Mouse (Mus musculus): ENCODE results near the gene Dnajc15.

Gene Dnajc15

DNA sequence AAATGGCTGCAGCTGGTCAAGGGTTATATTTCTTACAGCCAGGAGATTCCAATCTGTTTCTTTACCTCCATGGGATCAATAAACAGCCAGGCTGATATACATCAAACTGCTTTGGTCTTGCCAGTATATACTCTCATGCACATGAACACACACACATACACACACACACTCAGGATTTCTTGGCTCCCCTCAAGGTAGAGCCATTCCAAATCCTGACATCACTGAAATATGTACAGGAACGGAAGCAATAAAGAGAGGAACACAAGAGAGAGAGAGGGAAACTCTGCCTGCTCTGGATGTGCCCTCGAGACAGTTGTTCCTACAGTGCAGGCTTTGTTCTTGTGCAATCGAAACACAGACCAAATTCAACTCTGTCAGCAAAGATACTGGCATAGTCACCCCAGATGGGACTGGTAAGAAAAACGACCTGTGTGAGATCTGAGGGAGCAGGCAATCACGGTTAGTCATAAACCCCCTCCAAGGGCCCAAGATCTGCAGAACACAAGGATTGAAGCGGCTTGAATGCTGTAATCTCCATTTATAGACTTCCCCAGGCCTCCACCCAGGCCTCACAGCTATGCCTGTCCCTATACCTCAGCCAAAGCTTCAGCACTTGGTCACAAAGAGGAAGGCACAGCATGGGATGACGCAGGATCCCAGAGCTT lies 80.5 kb downstream of the Dnajc15 start:
- DNase-seq, result no peak

- DNase-seq, result no peak
Observed at GRCm38 (mm10) chr14:77792998-77793397, 81.9 kb downstream of the Dnajc15 start.

- no peak for DNase-seq
Observed at GRCm38 (mm10) chr14:77783217-77783616, 91.7 kb downstream of the Dnajc15 start.

GRCm38 (mm10) chr14:77777365-77777764 lies 97.6 kb downstream of the Dnajc15 start:
- DNase-seq, result no peak

GRCm38 (mm10) chr14:77776005-77776531 lies 98.9 kb downstream of the Dnajc15 start:
- no peak for DNase-seq

GRCm38 (mm10) chr14:77773331-77773730 lies 101.6 kb downstream of the Dnajc15 start:
- no peak for DNase-seq

DNA sequence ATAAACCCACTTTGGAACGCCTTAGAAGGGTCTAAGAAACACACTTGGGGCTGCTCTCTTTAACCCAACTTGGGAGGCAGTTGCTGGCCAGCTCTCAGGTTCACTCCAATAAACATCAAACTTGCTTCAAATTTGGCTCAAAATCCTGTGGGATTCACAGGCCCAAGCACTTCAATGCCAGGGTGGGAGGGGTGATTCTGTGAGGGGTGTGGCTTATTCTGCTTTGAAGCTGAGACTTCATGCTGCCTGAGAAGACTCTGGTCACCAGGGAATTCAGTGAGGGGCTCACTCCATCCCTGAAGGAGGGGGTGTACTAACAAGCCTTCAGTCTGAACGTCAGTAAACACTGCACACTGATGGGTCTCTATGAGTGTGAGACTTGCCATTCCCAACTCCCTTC lies 103.3 kb downstream of the Dnajc15 start:
- DNase-seq, result no peak

Measured in right cerebral cortex, postnatal 14 days (tissue).